Mouse (Mus musculus) forebrain, embryonic 15.5 days (tissue): Measurements from ENCODE around the gene Ubr2. TPM values are rescaled to one million over a fixed set of nuclear protein-coding genes. Genes with fewer than 3 reads are reported as not detected.

Experiments
- ATAC-seq: fragments of 200-750 bp; cut with Nextera tagmentation; replicated peaks from 2 replicates; pipeline ENCODE4 v1.8.0; 2017; ENCODE audit warnings: mild to moderate bottlenecking, moderate TSS enrichment, moderate library complexity
- H3K27ac ChIP-seq: fragments of 300-500 bp; sonication (generic); replicated peaks from 2 replicates; pipeline ENCODE4 v1.5.1; 2015; ENCODE audit warnings: mild to moderate bottlenecking, inconsistent platforms
- H3K27me3 ChIP-seq: fragments of 300-500 bp; sonication (generic); 2 replicates; pipeline ENCODE4 v1.6.1; 2015; ENCODE audit warnings: inconsistent platforms
- H3K36me3 ChIP-seq: fragments of 300-500 bp; sonication (generic); 2 replicates; pipeline ENCODE4 v1.6.1; 2015; ENCODE audit warnings: mild to moderate bottlenecking, inconsistent platforms
- H3K4me1 ChIP-seq: fragments of 300-500 bp; sonication (generic); 2 replicates; pipeline ENCODE4 v1.6.1; 2015; ENCODE audit warnings: inconsistent platforms
- H3K4me2 ChIP-seq: fragments of 300-500 bp; sonication (generic); replicated peaks from 2 replicates; pipeline ENCODE4 v1.6.1; 2015; ENCODE audit warnings: mild to moderate bottlenecking, inconsistent platforms
- H3K4me3 ChIP-seq: fragments of 300-500 bp; sonication (generic); 2 replicates; pipeline ENCODE4 v1.5.1; 2015; ENCODE audit warnings: mild to moderate bottlenecking, inconsistent platforms
- H3K9ac ChIP-seq: fragments of 300-500 bp; sonication (generic); replicated peaks from 2 replicates; pipeline ENCODE4 v1.6.1; 2015; ENCODE audit warnings: mild to moderate bottlenecking, inconsistent platforms
- H3K9me3 ChIP-seq: fragments of 300-500 bp; sonication (generic); 2 replicates; pipeline ENCODE4 v1.6.1; 2016; ENCODE audit warnings: inconsistent platforms
- WGBS: fragments of 180-500 bp; shearing (Covaris S2); methylation state at CpG from one replicate; pipeline ENCODE4 v1.1.7; 2015; ENCODE audit warnings: mixed read lengths; 5-methylcytosine and 5-hydroxymethylcytosine counted together
- polyA plus RNA-seq: library from polyadenylated mRNA; unstranded; fragments of >200 nt; fragmentation: Nextera tagmentation; extraction: Ambion mirVana; gene quantifications from 2 replicates; pipeline ENCODE4 v1.2.1, GENCODE M21; 2015

Gene Ubr2
- polyA plus RNA-seq: 17.3 and 17.4 TPM in 2 replicates

DNA sequence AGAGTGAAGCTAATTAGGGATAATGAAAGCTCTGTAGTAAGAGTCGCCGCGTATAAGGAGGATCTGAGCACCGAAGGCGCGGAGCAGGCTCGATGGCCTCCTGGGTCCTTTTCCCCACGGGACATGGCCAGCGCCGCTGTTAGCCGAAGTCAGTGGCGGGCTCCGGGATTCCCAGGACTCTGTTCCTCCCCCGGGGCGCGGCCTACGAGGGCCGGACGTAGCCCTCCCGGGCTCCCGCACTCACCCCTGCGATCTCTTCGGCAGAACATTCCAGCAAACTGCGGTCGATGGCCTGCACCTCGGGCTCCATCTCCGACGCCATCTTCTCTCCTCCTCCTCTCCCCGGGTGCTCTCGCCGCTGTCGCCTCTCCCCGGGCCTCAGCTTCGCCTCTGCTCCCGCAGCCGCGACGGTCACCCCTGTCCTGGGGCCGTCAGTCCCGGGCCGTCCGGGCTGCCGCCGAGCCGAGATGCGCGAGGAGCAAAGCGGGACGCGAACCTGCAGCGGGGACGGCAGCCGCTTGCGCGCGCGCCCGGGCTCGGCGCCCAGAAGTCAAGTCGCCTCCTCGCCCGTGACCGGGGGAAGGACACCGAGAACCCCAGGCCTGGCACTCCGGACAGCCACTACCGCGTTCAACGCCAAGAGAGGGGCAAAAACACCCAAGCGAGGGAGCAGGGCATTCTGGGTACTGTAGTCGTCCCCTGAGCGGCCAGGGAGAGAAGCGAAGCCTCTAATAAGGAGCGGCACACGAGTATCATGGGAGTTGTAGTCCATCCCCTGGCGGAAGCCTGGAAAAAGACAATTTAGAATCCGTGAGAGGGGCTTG lies at the start of gene Ubr2:
Gene Ubr2 (minus strand): TSS at position 659 of the 824 bp plus-strand sequence.
- peaks cover 33% of the 10 kb centered on the region for H3K4me1 ChIP-seq
- 0 out of 2 replicates have a peak, but pooled peaks cover 2% of the 10 kb centered on the region for H3K36me3 ChIP-seq
- WGBS: under 1% methylated on average over 73 of the region's 77 CpGs
- peak within 1 kb of the TSS; percentile 95 for H3K4me3 ChIP-seq
- peak; percentile 97 for ATAC-seq
- peak within 1 kb of the TSS; percentile 77 for H3K4me2 ChIP-seq
- H3K27me3 ChIP-seq: no peaks in the 10 kb centered on the region
- peak within 1 kb of the TSS; percentile 87 for H3K27ac ChIP-seq
- peak within 1 kb of the TSS; percentile 92 for H3K9ac ChIP-seq
- no peaks in the 10 kb centered on the region for H3K9me3 ChIP-seq

DNA sequence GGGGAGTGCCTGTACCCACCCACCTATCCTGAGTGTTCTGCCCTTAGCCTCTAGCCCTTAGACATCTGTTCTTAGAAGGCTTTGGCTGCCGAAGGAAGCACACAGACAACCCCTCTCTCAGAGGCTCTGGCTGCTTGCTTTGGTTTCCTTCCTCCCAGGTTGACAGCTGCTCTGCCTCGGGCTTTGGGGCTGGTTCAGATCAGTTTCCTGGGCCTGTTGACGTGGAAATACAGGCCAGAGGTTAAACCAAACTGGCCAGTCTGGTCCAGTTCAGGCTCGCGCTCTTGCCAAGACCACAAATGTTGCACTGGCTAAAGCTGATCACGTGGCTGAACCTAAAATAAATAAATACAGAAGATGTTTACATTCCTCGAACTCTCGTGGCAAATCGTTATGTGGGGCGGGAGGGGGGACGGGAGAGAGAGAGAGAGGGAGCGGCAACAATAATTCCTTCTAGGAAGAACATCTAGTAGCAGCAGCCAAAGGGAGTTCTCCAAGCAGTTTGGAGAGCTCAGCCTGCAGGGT lies 49.5 kb upstream of the Ubr2 start:
- 69% methylated on average over 12 of the region's 12 CpGs for WGBS
- Histone ChIP-seq H3K4me1 (no peaks in the 10 kb centered on the region), H3K4me3 (no peak overlapping the region), H3K27ac (no peak overlapping the region), H3K36me3 (no peaks in the 10 kb centered on the region), H3K4me2 (no peak overlapping the region), H3K27me3 (no peaks in the 10 kb centered on the region), H3K9ac (no peak overlapping the region), H3K9me3 (no peaks in the 10 kb centered on the region)
- ATAC-seq: no peak

DNA sequence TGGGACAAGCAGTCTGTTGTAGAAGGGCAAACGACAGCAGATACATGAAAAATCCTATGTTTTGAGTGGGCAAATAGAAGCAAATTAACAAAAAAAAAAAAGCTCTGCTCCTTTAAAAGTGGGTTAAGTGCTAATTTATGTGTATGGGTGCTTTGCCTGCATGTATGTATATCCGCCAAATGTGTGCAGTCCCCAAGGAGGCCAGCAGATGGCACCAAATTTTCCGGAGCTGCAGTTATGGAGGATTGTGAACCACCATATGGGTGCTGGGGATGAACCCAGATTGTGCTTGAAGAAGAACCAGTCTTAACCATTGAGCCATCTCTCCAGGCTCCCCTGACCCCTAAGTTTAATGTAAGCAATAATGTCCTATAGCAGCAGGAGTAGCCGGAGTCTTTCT lies 47.6 kb upstream of the Ubr2 start:
- WGBS: 95% methylated on average over 4 of the region's 4 CpGs
- H3K36me3 ChIP-seq: no peaks in the 10 kb centered on the region
- no peaks in the 10 kb centered on the region for H3K9me3 ChIP-seq
- no peak overlapping the region for H3K27ac ChIP-seq
- H3K4me2 ChIP-seq: no peak overlapping the region
- no peaks in the 10 kb centered on the region for H3K27me3 ChIP-seq
- no peak for ATAC-seq
- no peak overlapping the region for H3K9ac ChIP-seq
- H3K4me1 ChIP-seq: no peaks in the 10 kb centered on the region
- no peak overlapping the region for H3K4me3 ChIP-seq

DNA sequence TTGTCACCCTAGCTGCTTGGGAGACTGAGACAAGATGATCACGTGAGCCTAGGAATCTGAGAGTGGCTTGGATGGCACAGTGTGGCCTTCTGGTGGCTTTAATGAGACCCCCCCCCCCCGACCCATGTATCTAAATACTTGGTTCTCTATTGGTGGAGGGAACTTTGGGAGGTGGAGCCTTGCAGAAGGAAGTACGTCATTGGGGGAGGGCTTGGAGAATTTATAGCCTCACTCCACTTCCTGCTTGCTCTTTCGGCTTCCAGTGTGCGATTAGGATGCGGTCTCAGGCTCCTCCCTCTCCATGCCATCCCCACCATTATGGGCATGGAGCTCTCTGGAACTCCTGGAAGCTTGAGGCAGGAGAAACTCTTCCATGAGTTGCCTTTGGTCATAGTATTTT lies 46.1 kb upstream of the Ubr2 start:
- Histone ChIP-seq H3K9me3 (no peaks in the 10 kb centered on the region), H3K4me1 (no peaks in the 10 kb centered on the region), H3K4me2 (no peak overlapping the region), H3K9ac (no peak overlapping the region), H3K27me3 (no peaks in the 10 kb centered on the region), H3K36me3 (no peaks in the 10 kb centered on the region), H3K27ac (no peak overlapping the region), H3K4me3 (no peak overlapping the region)
- 81% methylated on average over 6 of the region's 6 CpGs for WGBS
- no peak for ATAC-seq

DNA sequence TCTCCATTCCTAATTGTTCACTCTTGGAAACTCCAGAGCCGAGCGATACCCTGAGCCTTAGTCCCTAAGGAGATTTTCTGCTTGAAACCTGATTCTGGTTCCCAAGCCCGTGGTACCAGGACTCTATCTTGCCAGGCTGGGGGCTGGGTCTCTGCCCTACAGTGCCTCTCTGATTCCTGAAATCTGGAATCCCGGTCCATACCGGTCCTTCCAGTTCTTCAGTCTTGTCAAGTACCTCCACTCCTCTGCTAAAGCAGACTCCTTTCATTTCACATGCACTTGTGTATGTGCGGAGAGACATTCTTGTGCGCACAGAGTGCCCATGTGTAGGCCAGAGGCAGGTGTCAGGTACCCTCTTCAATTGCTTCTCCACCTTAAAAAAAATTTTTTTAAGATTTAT lies 44.8 kb upstream of the Ubr2 start:
- no peaks in the 10 kb centered on the region for H3K36me3 ChIP-seq
- no peak overlapping the region for H3K4me2 ChIP-seq
- H3K9ac ChIP-seq: no peak overlapping the region
- WGBS: 93% methylated on average over 7 of the region's 7 CpGs
- ATAC-seq: no peak
- no peak overlapping the region for H3K27ac ChIP-seq
- H3K4me1 ChIP-seq: no peaks in the 10 kb centered on the region
- H3K27me3 ChIP-seq: no peaks in the 10 kb centered on the region
- no peaks in the 10 kb centered on the region for H3K9me3 ChIP-seq
- H3K4me3 ChIP-seq: no peak overlapping the region

DNA sequence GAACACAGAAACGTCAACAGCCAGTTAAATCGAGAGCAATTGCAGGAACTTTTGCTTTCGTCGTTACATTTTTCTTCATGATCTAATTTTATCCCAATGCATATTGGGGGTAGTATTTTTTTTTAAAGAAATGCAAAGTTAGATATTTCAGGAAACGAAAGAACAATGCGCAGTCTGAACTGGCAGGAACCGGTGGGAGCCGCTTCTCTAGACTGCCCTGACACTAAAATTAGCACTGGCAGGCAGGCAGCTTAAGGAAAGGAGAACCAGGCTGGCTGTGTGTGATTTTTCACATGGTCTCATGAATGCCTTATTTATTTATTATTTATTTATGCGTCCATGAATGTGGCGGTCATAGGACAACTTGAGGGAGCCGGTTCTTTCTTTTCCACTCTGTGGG lies 44.3 kb upstream of the Ubr2 start:
- H3K36me3 ChIP-seq: no peaks in the 10 kb centered on the region
- H3K4me1 ChIP-seq: no peaks in the 10 kb centered on the region
- no peak overlapping the region for H3K4me3 ChIP-seq
- no peak for ATAC-seq
- no peaks in the 10 kb centered on the region for H3K27me3 ChIP-seq
- WGBS: 86% methylated on average over 11 of the region's 11 CpGs
- no peaks in the 10 kb centered on the region for H3K9me3 ChIP-seq
- no peak overlapping the region for H3K9ac ChIP-seq
- H3K4me2 ChIP-seq: no peak overlapping the region
- H3K27ac ChIP-seq: no peak overlapping the region

DNA sequence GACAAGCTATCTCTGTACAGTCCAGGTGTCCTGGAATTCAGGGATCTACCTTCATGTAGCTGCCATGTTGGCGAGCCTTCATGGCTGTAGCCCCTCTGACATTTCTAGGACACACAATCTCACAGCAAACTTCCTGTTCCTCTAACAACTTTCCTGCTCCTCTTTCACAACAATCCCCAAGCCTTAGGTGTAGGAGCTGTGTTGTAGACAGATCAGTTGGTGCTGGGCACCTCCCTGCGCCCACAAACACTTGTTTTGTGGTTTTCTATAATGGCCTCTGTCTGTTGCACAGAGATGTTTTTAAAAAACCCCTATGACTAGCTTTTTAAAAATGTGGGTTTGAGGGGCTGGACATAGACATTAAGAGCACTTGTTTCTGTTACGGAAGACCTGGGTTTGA lies 40.3 kb upstream of the Ubr2 start:
- no peak overlapping the region for H3K4me2 ChIP-seq
- H3K27me3 ChIP-seq: no peaks in the 10 kb centered on the region
- H3K9me3 ChIP-seq: no peaks in the 10 kb centered on the region
- no peak for ATAC-seq
- H3K36me3 ChIP-seq: no peaks in the 10 kb centered on the region
- H3K4me1 ChIP-seq: no peaks in the 10 kb centered on the region
- H3K9ac ChIP-seq: no peak overlapping the region
- no peak overlapping the region for H3K27ac ChIP-seq
- 93% methylated on average over 3 of the region's 3 CpGs for WGBS
- no peak overlapping the region for H3K4me3 ChIP-seq

DNA sequence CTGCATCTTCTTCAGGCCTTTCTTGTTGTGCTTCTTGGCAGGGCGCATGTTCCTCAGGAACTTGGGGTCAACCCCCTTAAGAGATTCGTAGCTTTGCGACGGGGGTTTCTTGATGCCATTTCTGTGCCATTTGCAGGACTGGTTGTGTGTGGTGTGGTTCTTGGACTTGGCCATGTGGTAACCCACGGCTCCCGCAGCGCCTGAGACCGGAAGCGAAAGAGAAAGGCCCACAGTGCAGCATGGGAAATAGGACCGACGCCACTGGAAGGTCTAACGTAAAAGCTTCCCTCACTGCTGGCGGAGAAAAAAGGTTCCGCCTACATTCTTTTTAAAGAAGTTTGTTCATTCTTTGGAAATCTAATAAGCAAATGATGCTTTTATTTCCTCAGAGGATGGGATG lies 32.5 kb upstream of the Ubr2 start:
- no peak overlapping the region for H3K27ac ChIP-seq
- no peak overlapping the region for H3K9ac ChIP-seq
- WGBS: 94% methylated on average over 14 of the region's 14 CpGs
- peaks cover 4% of the 10 kb centered on the region for H3K4me1 ChIP-seq
- no peak overlapping the region for H3K4me2 ChIP-seq
- ATAC-seq: no peak
- no peaks in the 10 kb centered on the region for H3K36me3 ChIP-seq
- H3K4me3 ChIP-seq: no peak overlapping the region
- H3K27me3 ChIP-seq: no peaks in the 10 kb centered on the region
- no peaks in the 10 kb centered on the region for H3K9me3 ChIP-seq

DNA sequence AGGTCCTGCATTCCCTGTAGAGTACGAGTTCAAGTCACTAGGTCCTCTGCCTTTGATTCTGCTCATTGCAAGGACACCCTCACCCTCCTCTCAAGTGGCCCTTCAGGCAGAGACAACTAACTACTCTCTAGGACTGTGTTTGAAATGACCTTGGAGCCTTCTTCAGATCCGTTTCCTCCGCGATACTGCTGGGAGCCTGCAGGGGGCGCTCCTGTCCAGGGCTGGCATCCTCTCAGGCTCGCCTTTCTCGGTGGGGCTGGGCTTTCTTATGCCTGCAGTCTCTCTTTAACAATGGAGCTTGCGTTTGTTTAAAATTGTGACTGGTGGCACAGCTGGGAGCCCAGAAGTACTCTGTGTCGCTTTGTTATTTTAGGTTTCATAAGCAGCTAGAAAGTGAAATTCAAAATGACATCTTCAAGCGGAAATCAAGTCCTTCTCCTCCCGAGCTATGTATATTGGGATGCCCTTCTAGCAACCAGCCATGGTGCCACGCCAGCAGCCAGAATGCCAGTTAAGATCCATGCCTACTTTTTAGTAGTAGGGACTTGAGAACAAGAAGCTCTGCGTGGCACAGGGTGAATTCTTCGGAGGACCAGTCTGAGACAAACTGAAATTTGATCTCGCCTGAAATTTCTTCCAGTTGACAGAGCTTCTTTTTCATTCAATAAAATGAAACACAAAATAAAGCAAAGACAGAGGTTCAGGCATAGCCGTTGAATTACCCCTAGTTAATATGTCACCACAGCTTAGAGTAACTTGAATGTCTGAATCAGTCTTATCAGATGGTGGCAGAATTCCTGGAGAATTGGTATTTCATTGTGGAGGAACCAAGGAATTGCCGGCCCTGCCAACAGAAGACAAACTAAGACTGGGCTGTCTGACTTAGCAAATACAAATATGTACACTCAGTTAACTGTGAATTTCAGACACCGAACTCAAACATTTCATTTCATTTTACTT lies 28.8 kb upstream of the Ubr2 start:
- WGBS: 15% methylated on average over 18 of the region's 18 CpGs
- ATAC-seq: peak; percentile 80
- Histone ChIP-seq H3K9me3 (no peaks in the 10 kb centered on the region), H3K27ac (peak overlapping the region; percentile 65; the same call in 1 of the 2 replicates), H3K27me3 (no peaks in the 10 kb centered on the region), H3K4me3 (peak overlapping the region; percentile 26), H3K9ac (peak overlapping the region; percentile 39; the same call in 1 of the 2 replicates), H3K4me1 (peaks cover 4% of the 10 kb centered on the region), H3K4me2 (peak overlapping the region; percentile 39), H3K36me3 (no peaks in the 10 kb centered on the region)

DNA sequence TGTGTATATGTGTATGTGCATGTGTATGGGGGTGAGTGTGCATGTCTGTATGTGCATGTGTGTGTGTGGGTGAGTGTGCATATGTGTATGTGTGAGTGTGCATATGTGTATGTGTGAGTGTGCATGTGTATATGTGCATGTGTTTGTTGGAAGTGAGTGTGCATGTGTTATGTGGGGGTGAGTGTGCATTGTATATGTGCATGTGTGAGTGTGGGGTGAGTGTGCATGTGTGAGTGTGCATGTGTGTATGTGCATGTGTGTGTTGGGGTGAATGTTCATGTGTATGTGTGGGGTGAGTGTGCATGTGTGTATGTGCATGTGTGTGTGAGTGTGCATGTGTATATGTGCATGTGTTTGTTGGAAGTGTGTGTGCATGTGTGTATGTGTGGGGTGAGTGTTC lies 24.2 kb upstream of the Ubr2 start:
- ATAC-seq: no peak
- Histone ChIP-seq H3K9ac (no peak overlapping the region), H3K4me2 (no peak overlapping the region), H3K4me3 (no peak overlapping the region), H3K36me3 (no peaks in the 10 kb centered on the region), H3K27me3 (no peaks in the 10 kb centered on the region), H3K9me3 (no peaks in the 10 kb centered on the region), H3K4me1 (peaks cover 4% of the 10 kb centered on the region), H3K27ac (no peak overlapping the region)

DNA sequence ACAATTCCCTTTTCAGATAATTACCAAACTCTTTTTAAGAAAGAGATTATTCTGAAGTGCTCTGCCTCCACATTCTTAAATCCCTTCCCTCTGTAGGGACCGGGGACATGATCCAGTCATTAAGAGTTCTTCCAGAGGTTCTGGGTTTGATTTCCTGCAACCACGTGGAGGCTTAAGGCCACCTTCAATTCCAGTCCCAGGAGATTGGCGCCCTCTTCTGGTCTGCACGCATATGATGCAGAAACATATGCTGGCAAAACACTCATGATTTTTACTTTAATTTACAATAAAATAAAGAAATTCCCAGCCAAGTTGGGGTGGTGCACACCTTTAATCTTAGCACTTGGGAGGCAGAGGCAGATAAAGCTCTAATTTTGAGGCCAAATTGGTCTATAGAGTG lies 23.3 kb upstream of the Ubr2 start:
- H3K4me1 ChIP-seq: no peaks in the 10 kb centered on the region
- H3K4me2 ChIP-seq: no peak overlapping the region
- no peak for ATAC-seq
- 3% methylated on average over 4 of the region's 4 CpGs for WGBS
- H3K4me3 ChIP-seq: no peak overlapping the region
- no peak overlapping the region for H3K27ac ChIP-seq
- H3K9me3 ChIP-seq: no peaks in the 10 kb centered on the region
- no peaks in the 10 kb centered on the region for H3K36me3 ChIP-seq
- H3K9ac ChIP-seq: no peak overlapping the region
- no peaks in the 10 kb centered on the region for H3K27me3 ChIP-seq

DNA sequence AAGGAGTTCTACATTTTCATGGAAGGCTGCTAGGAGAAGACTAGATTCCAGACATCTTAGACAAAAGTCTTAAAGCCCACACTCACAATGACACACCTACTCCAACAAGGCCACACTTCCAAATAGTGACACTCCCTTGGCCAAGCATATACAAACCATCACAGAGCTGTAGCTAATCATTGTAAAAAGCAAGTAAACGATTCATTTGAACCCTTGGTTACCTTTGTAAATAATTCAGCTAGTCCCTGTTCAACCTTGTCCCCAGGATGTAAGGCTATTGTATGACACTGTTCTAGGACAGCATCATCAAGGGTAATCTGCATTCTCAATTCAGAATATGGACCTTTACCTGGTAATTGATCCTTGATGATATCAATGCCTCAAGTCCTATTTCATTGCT lies 14.4 kb upstream of the Ubr2 start:
- Histone ChIP-seq H3K4me1 (no peaks in the 10 kb centered on the region), H3K9ac (no peak overlapping the region), H3K9me3 (no peaks in the 10 kb centered on the region), H3K36me3 (no peaks in the 10 kb centered on the region), H3K27ac (no peak overlapping the region), H3K27me3 (no peaks in the 10 kb centered on the region), H3K4me3 (no peak overlapping the region), H3K4me2 (no peak overlapping the region)
- 94% methylated on average over 1 of the region's 1 CpGs for WGBS
- ATAC-seq: no peak
